Mouse (Mus musculus): ENCODE measurements at regions not wholly inside any gene's neighbourhood (a gene's known extent, or its start where the extent isn't known, plus 50 kb on each side); places are given as distances from the start of the nearest gene placed in this dataset.

- DNase-seq (ENCODE audit: low spot score in 2 of 2): no peak
- intact Hi-C loops (cut with DNase I): no loop called here
Measured at GRCm38 (mm10) chrX:11924639-11925302, 235.4 kb downstream of the Bcor start.

- intact Hi-C loops (cut with DNase I): no loop called here
- no peak for DNase-seq (ENCODE audit: low spot score in 2 of 2)
Measured at GRCm38 (mm10) chrX:11926868-11927535, 233.2 kb downstream of the Bcor start.

GRCm38 (mm10) chrX:11929448-11929847 is 230.7 kb downstream of the Bcor start:
- intact Hi-C loops (cut with DNase I): no loop called here

GRCm38 (mm10) chrX:11931432-11931831 is 228.7 kb downstream of the Bcor start:
- intact Hi-C loops (cut with DNase I): no loop called here
- no peak for DNase-seq (ENCODE audit: low spot score in 2 of 2)

More at GRCm38 (mm10) chrX:11929448-11929847, 230.7 kb downstream of the Bcor start:
- no peak for DNase-seq (ENCODE audit: low spot score in 2 of 2)

GRCm38 (mm10) chrX:11935337-11935736 is 224.8 kb downstream of the Bcor start:
- intact Hi-C loops (cut with DNase I): no loop called here
- DNase-seq (ENCODE audit: low spot score in 2 of 2): peak in 1 of 2 experiments; percentile 40

- no peak for DNase-seq (ENCODE audit: low spot score in 2 of 2)
- intact Hi-C loops (cut with DNase I): no loop called here
Measured at GRCm38 (mm10) chrX:11940246-11940645, 219.9 kb downstream of the Bcor start.

- DNase-seq (ENCODE audit: low spot score in 2 of 2): no peak
- intact Hi-C loops (cut with DNase I): no loop called here
Measured at GRCm38 (mm10) chrX:11943367-11943766, 216.8 kb downstream of the Bcor start.

GRCm38 (mm10) chrX:11944574-11944973 is 215.6 kb downstream of the Bcor start:
- intact Hi-C loops (cut with DNase I): no loop called here

GRCm38 (mm10) chrX:11945280-11945679 is 214.9 kb downstream of the Bcor start:
- DNase-seq (ENCODE audit: low spot score in 2 of 2): no peak
- intact Hi-C loops (cut with DNase I): no loop called here

More at GRCm38 (mm10) chrX:11944574-11944973, 215.6 kb downstream of the Bcor start:
- DNase-seq (ENCODE audit: low spot score in 2 of 2): no peak

GRCm38 (mm10) chrX:11952193-11952592 is 208.0 kb downstream of the Bcor start:
- no peak for DNase-seq (ENCODE audit: low spot score in 2 of 2)
- intact Hi-C loops (cut with DNase I): no loop called here

GRCm38 (mm10) chrX:11956194-11956593 is 204.0 kb downstream of the Bcor start:
- no peak for DNase-seq (ENCODE audit: low spot score in 2 of 2)
- intact Hi-C loops (cut with DNase I): no loop called here

- intact Hi-C loops (cut with DNase I): no loop called here
- DNase-seq (ENCODE audit: low spot score in 2 of 2): no peak
Measured at GRCm38 (mm10) chrX:11957011-11957410, 203.1 kb downstream of the Bcor start.

- intact Hi-C loops (cut with DNase I): no loop called here
- peak; percentile 4 to 14 for DNase-seq (ENCODE audit: low spot score in 2 of 2)
Measured at GRCm38 (mm10) chrX:11959871-11960552, 200.1 kb downstream of the Bcor start.

- intact Hi-C loops (cut with DNase I): no loop called here
- no peak for DNase-seq (ENCODE audit: low spot score in 2 of 2)
Measured at GRCm38 (mm10) chrX:11961350-11961749, 198.8 kb downstream of the Bcor start.

- no peak for DNase-seq (ENCODE audit: low spot score in 2 of 2)
- intact Hi-C loops (cut with DNase I): no loop called here
Measured at GRCm38 (mm10) chrX:11964428-11964827, 195.7 kb downstream of the Bcor start.

GRCm38 (mm10) chrX:11978679-11979078 is 181.5 kb downstream of the Bcor start:
- DNase-seq (ENCODE audit: low spot score in 2 of 2): no peak
- intact Hi-C loops (cut with DNase I): no loop called here

GRCm38 (mm10) chrX:11983276-11983675 is 176.9 kb downstream of the Bcor start:
- intact Hi-C loops (cut with DNase I): no loop called here
- DNase-seq (ENCODE audit: low spot score in 2 of 2): no peak
